Mouse (Mus musculus) limb, embryonic 14.5 days (tissue): ENCODE measurements around the gene Guca2b. TPM values are rescaled to one million over a fixed set of nuclear protein-coding genes. Genes with fewer than 3 reads are reported as not detected.

ENCODE experiments used
- ATAC-seq: fragments of 200-750 bp; cut with Nextera tagmentation; 2 replicates; pipeline ENCODE4 v1.8.0; 2017; ENCODE audit warnings: low read depth, moderate number of reproducible peaks, moderate TSS enrichment; ENCODE audit not compliant: low FRiP score
- DNase-seq: peaks from one replicate; pipeline ENCODE4 v3.0.0-alpha.2; 2015; ENCODE audit warnings: low spot score
- H3K27ac ChIP-seq: fragments of 300-500 bp; sonication (generic); replicated peaks from 2 replicates; pipeline ENCODE4 v1.5.1; 2014; ENCODE audit warnings: low read depth, mild to moderate bottlenecking, low read length, moderate library complexity, mixed read lengths
- H3K27me3 ChIP-seq: fragments of 300-500 bp; sonication (generic); 2 replicates; pipeline ENCODE4 v1.6.1; 2014; ENCODE audit warnings: low read length, mixed read lengths; ENCODE audit not compliant: control insufficient read depth, insufficient read depth
- H3K36me3 ChIP-seq: fragments of 300-500 bp; sonication (generic); 2 replicates; pipeline ENCODE4 v1.6.1; 2014; ENCODE audit warnings: mild to moderate bottlenecking, low read length, moderate library complexity, mixed read lengths; ENCODE audit not compliant: control insufficient read depth, insufficient read depth
- H3K4me1 ChIP-seq: fragments of 300-500 bp; sonication (generic); 2 replicates; pipeline ENCODE4 v1.6.1; 2014; ENCODE audit warnings: antibody characterized with exemption, low read length, mixed read lengths; ENCODE audit not compliant: control insufficient read depth, insufficient read depth
- H3K4me2 ChIP-seq: fragments of 300-500 bp; sonication (generic); replicated peaks from 2 replicates; pipeline ENCODE4 v1.6.1; 2014; ENCODE audit warnings: low read depth, mild to moderate bottlenecking, low read length, moderate library complexity; ENCODE audit not compliant: severe bottlenecking
- H3K4me3 ChIP-seq: fragments of 300-500 bp; sonication (generic); replicated peaks from 2 replicates; pipeline ENCODE4 v1.5.1; 2014; ENCODE audit warnings: low read length
- H3K9ac ChIP-seq: fragments of 300-500 bp; sonication (generic); 2 replicates; pipeline ENCODE4 v1.6.1; 2014; ENCODE audit warnings: mild to moderate bottlenecking, low read depth, low read length, moderate library complexity; ENCODE audit not compliant: severe bottlenecking
- H3K9me3 ChIP-seq: fragments of 300-500 bp; sonication (generic); 2 replicates; pipeline ENCODE4 v1.6.1; 2016; ENCODE audit warnings: low read length; ENCODE audit not compliant: control insufficient read depth
- POLR2A ChIP-seq: fragments of 200-500 bp; IDR thresholded peaks from 2 replicates; pipeline ENCODE4 v1.8.0; 2012; ENCODE audit warnings: inconsistent platforms, mild to moderate bottlenecking, moderate library complexity, borderline replicate concordance; ENCODE audit not compliant: insufficient read depth, insufficient read length; ENCODE audit errors: extremely low read depth
- WGBS: fragments of 180-500 bp; shearing (Covaris S2); extraction: QIAGEN DNeasy Blood & Tissue Kit; methylation state at CpG from one replicate; pipeline ENCODE4 v1.1.7; 2014; 5-methylcytosine and 5-hydroxymethylcytosine counted together
- polyA plus RNA-seq, 2 experiments: library from polyadenylated mRNA; depleted of rRNA in 1 of 2; stranded (reverse) in 1 of 2; unstranded in 1 of 2; fragments of >200 nt; fragmentation: Nextera tagmentation in 1 of 2; extraction: Ambion mirVana in 1 of 2; gene quantifications; 2 replicates each; pipeline versions ENCODE4 v1.2.1 to v1.2.3; 2012 to 2014

Gene Guca2b
- polyA plus RNA-seq, 2 experiments, result not detected

DNA sequence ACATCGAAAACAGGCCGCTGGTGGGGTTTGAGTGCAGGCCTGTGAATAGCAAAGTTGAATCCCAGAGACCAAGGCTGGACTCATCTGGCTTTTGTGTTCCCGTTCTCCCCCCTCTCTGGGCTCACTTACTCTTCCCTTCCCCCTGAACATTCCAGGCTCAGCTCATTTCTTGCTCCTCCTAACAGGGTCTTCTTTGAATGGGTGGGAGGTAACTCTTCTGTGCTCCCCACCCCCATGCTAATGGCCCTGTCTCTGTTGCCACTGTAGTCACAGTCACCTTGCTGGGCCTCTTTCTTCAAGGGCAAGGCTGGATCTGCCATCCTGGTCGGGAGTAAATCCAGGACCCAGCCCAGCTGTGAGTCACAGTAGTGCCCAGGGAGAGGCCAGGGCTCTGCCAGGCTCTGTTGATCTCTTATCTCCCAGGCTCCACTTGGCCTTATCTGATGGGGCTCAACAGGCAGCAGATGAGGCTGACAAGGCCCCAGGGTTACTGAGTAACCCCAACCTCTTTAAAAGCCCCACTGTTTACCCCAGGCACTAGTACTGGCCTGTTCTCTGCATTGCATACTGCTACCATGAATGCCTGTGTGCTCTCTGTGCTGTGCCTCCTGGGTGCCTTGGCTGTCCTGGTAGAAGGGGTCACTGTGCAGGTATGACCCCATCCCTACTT is 21.4 kb downstream of the Guca2b start, which contains the start of gene Guca2a:
Guca2a (plus strand) TSS at position 529 of the 670 bp plus-strand sequence.
- no peak for TF ChIP-seq POLR2A
- no peak within 1 kb of the TSS for H3K4me2 ChIP-seq
- no peaks in the 10 kb centered on the region for H3K4me1 ChIP-seq
- H3K9me3 ChIP-seq, result no peaks in the 10 kb centered on the region
- no peak within 1 kb of the TSS for H3K4me3 ChIP-seq
- no peak for DNase-seq
- no peak within 1 kb of the TSS for H3K27ac ChIP-seq
- no peaks in the 10 kb centered on the region for H3K27me3 ChIP-seq
- no peak within 1 kb of the TSS for H3K9ac ChIP-seq
- H3K36me3 ChIP-seq, result no peaks in the 10 kb centered on the region; the same call in 1 of the 2 replicates
- WGBS, result 72% methylated on average over 4 of the region's 4 CpGs
- no peak for ATAC-seq

DNA sequence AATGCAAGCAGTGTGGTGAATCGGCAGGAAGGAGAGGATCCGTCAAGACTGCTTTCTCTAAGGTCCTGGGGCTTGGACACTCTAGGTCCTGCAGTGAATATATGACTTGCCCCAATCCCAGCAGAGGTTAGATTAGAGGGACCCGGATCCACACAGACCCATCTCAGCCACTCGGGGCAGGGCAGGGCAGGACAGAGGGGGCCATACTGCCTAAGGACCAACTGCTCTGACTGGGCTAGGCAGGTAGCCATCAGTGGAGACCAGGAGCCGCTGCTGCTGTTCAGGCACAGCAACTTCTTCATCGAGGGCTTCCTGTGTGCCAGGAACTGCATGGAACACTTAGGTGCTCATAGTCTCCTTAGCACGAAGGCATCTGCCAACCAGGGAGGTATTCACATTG is 22.0 kb downstream of the Guca2b start:
- Histone ChIP-seq H3K4me1 (no peaks in the 10 kb centered on the region), H3K27me3 (no peaks in the 10 kb centered on the region), H3K36me3 (no peaks in the 10 kb centered on the region; the same call in 1 of the 2 replicates), H3K4me2 (no peak overlapping the region), H3K4me3 (no peak overlapping the region), H3K9me3 (no peaks in the 10 kb centered on the region), H3K27ac (no peak overlapping the region), H3K9ac (no peak overlapping the region)
- DNase-seq (no peak), ATAC-seq (no peak)
- WGBS, result 79% methylated on average over 7 of the region's 7 CpGs
- no peak for TF ChIP-seq POLR2A

DNA sequence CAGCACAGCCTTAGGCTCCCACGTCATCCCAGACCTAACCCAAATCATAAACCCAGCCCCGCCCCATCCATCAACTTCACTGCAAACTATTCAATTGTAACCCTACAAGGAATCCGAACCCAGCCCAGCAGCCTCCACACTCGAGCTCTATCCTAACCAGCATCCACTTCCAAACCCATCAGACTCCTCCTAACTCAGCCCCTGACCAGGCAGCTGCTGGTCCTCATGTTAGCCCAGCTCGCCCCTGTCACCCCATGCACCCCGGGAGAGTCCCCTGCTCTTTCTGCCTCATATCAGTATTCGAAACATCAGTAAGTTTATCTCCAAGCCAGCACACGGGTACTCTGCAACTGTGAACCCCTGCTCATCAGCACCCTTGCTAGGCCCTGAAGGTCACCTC is 23.1 kb downstream of the Guca2b start:
- ATAC-seq, result no peak
- no peaks in the 10 kb centered on the region for H3K4me1 ChIP-seq
- H3K27ac ChIP-seq, result no peak overlapping the region
- no peak overlapping the region for H3K4me2 ChIP-seq
- no peak overlapping the region for H3K4me3 ChIP-seq
- H3K27me3 ChIP-seq, result no peaks in the 10 kb centered on the region
- WGBS, result 71% methylated on average over 8 of the region's 8 CpGs
- no peaks in the 10 kb centered on the region for H3K9me3 ChIP-seq
- no peak for TF ChIP-seq POLR2A
- DNase-seq, result no peak
- H3K9ac ChIP-seq, result no peak overlapping the region
- no peaks in the 10 kb centered on the region; the same call in 1 of the 2 replicates for H3K36me3 ChIP-seq

DNA sequence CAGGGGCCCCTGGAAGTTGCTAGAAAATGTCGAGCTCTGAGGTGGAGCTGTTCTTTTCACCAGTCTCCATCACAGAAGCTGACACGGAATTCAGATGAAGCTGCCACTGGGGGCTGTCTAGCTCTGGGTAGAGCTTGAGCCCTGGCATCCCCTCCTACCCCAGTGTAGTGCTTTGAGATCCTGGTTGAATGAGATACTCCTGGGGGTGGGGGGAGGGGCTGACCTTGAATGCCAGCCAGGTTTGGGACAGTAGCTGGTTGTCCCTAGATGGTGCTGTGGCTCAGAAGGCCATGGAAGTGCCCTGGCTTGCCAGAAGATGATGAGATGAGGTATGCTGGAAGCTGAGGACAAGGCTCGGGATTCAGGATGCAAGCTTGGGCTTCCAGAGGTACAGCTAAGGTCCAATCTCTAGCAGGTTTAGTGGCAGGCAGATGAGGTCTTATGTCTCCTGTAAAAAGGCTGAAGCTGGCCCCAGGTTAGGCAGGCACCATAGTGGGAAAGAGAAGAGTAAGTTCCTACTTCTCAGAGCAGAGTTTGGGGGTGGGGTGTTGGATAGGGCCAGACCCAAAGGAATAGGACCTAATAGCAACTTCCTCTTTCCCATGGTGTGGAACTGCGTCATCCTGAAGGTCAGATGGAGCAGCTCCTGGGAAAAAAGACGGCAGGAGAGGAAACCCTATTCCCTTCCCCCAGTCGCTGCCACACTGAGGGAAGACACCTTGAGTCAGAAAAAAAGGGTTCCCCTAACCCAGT is 23.7 kb downstream of the Guca2b start:
- H3K9me3 ChIP-seq, result no peaks in the 10 kb centered on the region
- no peak overlapping the region for H3K4me2 ChIP-seq
- no peaks in the 10 kb centered on the region; the same call in 1 of the 2 replicates for H3K36me3 ChIP-seq
- TF ChIP-seq POLR2A, result no peak
- ATAC-seq (no peak), DNase-seq (no peak)
- H3K9ac ChIP-seq, result no peak overlapping the region
- no peaks in the 10 kb centered on the region for H3K27me3 ChIP-seq
- H3K4me1 ChIP-seq, result no peaks in the 10 kb centered on the region
- 66% methylated on average over 6 of the region's 6 CpGs for WGBS
- H3K4me3 ChIP-seq, result no peak overlapping the region
- H3K27ac ChIP-seq, result no peak overlapping the region

- no peak for DNase-seq
- no peak overlapping the region for H3K4me3 ChIP-seq
- no peak for ATAC-seq
- H3K27me3 ChIP-seq, result no peaks in the 10 kb centered on the region
- H3K9ac ChIP-seq, result no peak overlapping the region
- no peak overlapping the region for H3K4me2 ChIP-seq
- TF ChIP-seq POLR2A, result no peak
- no peaks in the 10 kb centered on the region for H3K4me1 ChIP-seq
- H3K27ac ChIP-seq, result no peak overlapping the region
- no peaks in the 10 kb centered on the region for H3K9me3 ChIP-seq
- 77% methylated on average over 3 of the region's 3 CpGs for WGBS
- H3K36me3 ChIP-seq, result peaks cover 6% of the 10 kb centered on the region
These were observed 24.8 kb downstream of the Guca2b start for GRCm38 (mm10) chr4:119633948-119634347.
